Mouse (Mus musculus) liver (tissue): ENCODE results near the gene Olfr51.
"Not testable (repeated sequence)": the region's sequence is repeated elsewhere in the genome, so short reads cannot be mapped to it uniquely, and the experiment has no call there.

Source experiments
- DNase-seq: peaks from one replicate; pipeline ENCODE4 v3.0.0-alpha.2; 2020; ENCODE audit warnings: mixed read lengths

The Olfr51 gene

DNA sequence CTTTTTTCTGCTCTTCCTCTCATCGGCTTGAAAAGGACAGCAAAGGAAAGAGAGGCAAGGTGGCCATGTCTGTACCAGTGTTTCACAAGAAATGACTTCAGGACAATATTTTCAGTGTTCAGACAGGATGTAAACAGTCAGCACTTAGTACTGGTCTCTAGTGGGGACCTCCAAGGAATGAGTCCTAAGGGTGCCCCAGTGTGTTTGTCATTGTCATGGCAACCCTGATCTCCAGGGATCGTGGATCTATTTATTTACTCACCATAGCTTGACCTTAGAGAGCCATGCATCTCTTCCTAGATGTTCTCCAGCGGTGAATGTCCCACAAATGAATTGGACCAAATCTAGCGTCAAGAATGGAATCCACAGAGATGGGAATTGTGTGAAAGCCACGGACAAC, at the start of gene Olfr51:
TSS of gene Olfr51 (plus strand) at position 301 of the 400 bp plus-strand sequence.
- no peak for DNase-seq

DNA sequence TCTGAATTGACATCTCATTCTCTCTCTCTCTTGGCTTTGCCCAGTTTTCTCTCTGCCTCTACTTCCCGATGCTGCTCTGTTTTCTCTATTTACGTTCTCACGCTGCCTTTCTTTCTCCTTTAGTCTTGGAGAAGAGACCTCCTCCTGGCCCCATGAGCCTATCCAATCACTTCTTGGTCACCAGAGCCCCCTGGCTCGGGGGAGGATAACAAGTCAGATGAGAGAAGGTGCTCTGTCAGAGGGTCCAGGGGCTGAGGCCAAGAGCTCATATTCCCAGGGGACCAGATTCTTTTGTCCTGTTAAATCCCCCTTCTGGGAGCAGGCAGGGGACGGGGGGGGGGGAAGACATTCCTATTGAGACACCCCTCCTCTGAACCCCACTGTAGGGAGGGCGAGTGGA, 49.7 kb upstream of the Olfr51 start, which contains the start of gene Prop1:
TSS of gene Prop1 (minus strand) at position 101 of the 400 bp plus-strand sequence.
- no peak for DNase-seq

DNA sequence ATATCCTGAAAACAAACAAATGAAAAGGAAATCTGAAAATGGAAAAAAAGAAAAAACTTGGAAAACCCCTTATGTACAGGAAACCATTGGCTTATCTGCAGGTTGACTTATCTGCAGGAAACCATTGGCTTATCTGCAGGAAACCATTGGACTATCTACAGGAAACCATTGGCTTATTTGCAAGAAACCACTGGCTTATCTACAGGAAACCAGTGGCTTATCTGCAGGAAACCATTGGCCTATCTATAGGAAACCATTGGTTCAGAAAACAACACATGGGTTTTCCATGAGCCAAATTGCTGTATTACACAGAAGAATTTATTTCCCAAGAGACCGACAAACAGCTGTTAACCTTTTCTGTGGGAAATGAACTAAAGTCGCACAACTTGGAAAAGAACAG, 38.5 kb upstream of the Olfr51 start:
- DNase-seq = no peak

DNA sequence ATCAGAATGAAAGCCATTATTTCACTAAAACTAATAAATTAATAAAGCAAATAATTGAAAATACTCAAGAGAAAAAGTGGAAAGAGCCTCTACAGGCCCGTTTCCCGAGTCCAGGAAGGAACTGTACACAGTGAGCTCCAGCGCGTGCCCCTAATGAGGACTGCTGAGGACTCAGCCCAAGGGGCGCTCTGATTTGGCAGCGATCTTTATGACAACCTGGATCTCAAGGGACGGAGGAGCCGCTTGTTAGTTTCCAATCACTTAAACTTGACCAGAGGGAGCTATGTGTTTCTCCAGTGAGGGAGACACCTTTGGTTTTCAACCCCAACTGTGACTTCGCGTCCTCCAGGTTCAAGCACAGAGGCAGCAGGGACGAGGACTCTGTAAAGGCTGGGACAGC, 37.2 kb upstream of the Olfr51 start, which contains the start of gene Olfr1378:
TSS of gene Olfr1378 (plus strand) at position 301 of the 400 bp plus-strand sequence.
- DNase-seq = no peak

DNA sequence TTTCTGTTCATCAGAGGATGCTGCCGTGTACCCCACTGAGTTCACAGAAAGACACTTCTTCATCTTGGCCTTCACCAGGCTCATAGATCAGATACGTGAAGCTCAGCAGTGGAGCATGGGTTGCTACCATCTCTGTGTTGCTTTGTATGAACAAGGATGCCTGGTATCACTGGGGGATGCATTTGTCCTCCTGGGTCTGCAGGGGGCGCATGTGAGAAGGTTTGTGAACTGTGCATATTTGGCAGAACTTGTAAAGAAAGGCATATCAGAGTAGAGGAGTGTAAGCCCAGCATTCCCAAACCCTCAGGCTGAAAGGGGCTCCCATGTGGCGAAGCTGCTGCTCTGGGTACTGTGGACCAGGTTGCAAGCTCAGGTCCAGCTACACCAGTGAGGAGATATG, 26.2 kb upstream of the Olfr51 start:
- peak; percentile 17 for DNase-seq

DNA sequence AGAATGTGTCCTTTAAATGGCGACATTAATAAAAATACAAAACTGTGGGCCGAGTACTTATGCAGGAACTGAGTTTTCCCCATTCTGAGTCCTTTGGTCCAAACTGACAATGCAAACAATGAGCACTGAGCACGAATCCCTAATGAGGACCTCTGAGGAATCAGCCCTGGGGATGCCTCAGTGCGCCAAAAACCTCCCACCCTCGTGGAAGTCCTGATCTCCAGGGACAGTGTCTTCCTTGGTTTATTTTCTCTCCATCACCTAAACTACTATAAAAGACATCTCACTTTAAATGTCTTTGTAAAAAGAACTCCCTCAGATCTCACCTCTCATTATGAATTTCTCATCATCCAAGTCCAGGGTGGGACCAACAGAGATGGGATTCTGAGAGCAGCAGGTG, 21.7 kb upstream of the Olfr51 start, which contains the start of gene Olfr1377:
TSS of gene Olfr1377 (plus strand) at position 301 of the 400 bp plus-strand sequence.
- no peak for DNase-seq

DNA sequence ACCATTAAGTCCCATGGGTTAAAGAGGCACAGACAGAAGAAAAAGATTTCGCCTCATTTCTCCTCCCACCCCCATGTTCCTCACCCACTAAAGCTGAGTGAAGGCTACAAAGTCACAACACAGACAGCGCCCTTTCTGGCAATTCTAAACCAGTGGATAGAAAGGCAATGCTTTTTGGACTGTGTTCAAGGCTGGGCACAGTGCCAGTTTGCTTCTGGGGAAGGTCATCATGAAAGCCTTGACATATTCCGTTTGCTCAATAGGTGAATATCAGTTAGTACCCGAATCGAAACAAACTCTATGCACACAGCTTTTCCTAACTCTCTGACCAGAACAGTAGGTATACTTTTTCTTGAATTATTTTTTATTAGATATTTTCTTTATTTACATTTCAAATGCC, 8.4 kb downstream of the Olfr51 start:
- DNase-seq = peak; percentile 15

DNA sequence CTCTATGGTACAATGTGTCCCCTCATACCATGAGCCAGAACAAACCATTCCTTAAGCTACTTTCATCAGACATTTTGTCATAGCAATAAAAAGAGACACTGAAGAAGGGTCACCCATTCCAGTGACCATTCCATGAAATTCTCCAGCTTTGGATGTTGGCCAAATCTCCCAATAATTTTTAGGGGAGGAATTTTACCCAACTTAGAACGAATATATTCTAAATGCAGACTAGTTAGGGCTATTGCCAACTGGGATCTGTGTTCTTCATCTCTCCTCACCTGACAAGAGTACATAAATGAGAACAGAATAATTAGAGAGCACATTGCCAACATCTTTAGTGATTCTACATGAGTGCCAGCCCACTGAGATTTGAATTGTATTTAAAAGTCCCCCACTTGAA, 10.5 kb downstream of the Olfr51 start, which contains the start of gene Olfr54:
TSS of gene Olfr54 (plus strand) at position 301 of the 400 bp plus-strand sequence.
- DNase-seq = no peak

DNA sequence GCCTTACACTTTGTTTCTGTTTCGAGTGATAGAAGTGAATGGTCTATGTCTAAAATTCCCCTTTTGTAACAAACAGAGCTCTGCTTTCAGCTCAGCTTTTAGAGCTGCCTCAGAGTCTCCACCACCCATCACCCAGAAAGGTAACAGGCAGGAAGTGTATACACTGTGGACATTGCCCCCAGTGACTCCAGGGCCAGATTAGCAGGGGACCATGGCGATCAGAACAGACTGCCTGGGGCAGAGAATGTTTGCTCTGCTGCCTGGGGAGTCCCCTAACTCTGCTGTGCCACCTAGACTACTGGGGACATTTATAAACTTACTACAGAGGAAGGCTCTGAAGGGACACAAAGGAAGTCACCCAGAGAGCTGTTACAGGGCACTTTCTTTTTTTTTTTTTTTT, 12.9 kb downstream of the Olfr51 start:
- DNase-seq = peak; percentile 35

DNA sequence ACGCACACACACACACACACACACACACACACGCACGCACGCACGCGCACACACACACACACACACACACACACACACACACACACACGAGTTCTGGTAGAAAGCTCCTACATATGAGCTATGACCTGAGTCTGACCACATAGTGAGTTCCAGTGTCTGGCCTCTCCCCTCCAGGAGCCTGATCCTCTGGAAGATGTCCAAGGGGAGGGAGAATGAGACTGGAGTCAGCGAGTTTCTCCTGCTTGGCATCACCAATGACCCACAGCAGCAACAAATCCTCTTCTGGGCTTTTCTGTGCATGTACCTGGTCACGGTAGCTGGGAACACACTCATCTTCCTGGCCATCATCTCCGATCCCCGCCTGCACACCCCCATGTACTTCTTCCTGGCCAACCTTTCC, 23.4 kb downstream of the Olfr51 start:
- not testable (repeated sequence) for DNase-seq

DNA sequence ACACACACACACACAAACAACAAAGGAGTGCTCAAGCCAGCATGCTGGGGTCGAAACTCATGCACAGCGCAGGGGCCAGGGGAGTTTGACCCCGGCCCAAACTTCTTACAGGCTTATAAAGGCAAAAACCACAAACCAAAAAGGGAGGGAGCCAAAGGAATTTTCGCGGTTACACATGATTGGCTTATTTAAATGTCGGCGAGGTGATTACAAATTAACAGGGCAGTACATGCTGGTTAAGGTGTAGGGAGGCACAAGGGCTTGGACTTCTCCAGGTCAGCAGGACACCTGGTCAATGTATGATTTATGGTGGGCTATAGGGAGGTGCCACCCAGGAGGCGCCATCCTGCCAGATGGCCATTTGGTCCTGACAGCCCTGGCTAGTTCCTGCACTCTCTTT, 26.0 kb downstream of the Olfr51 start:
- not testable (repeated sequence) for DNase-seq

DNA sequence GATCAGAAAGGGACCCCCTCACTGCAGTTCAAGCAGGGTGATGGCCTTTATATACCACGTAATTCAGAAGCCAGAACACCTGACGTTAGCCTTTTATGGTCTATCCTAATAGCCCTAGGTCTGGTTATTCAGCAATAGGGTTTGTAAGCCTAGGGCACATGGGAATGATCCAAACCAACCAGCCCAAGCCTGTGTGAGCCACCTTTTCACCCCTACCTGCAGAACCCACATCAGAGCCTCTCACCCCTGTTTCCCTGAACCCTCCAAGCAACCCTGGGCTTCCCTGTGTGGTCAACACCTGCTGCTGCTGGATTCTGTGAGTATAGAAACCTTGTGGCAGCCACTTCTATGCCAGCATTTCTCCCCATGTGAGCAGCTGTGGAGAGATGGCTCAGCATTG, 26.8 kb downstream of the Olfr51 start:
- no peak for DNase-seq

DNA sequence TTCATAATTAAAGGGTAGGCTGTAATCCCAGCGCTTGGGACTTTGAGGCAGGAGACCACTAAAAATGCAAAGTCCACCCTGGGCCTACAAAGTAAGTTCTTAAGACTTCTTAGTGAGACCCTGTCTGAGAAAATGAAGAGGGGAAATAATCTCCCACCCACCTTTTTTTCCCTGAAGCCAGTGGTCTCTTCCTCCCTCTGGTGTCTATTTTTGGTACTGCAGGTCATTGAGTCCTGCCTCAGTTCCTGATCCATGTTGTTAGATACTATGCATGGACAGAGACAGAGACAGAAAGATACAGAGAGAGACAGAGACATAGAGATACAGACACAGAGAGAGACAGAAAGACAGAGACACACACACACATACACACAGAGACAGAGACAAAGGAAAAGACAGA, 29.5 kb downstream of the Olfr51 start:
- no peak for DNase-seq

DNA sequence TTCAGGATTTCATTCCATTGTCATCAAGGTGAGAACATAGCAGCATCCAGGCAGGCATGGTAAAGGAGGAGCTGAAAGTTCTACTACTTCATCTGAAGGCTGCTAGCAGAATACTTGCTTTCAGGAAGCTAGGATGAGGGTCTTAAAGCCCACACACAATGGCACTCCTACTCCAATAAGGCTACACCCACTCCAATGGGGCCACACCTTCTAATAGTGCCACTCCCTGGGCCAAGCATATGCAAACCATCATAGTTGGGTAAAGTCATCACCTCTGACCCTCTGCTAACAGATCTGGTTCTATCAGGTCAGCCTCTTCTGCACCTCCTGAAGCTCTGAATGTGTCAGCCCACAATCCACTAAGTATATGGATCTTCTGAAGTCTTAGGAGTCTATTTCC, 30.7 kb downstream of the Olfr51 start:
- DNase-seq = not testable (repeated sequence)

DNA sequence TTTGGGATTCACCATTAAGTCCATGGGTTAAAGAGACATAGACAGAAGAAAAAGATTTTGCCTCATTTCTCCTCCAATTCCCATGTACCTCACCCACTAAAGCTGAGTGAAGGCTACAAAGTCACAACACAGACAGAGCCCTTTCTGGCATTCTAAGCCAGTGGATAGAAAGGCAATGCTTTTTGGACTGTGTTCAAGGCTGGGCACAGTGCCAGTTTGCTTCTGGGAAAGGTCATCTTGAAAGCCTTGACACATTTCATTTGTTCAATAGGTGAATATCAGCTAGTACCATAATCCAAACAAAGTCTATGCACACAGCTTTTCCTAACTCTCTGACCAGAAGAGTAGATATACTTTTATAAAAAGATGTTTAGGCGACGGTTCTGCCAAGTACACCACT, 32.6 kb downstream of the Olfr51 start:
- no peak for DNase-seq

DNA sequence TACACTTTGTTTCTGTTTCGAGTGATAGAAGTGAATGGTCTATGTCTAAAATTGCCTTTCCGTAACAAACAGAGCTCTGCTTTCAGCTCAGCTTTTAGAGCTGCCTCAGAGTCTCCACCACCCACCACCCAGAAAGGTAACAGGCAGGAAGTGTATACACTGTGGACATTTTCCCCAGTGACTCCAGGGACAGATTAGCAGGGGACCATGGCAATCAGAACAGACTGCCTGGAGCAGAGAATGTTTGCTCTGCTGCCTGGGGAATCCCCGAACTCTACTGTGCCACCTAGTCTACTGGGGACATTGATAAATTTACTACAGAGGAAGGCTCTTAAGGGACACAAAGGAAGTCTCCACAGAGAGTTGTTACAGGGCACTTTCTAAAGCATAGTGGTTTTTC, 41.4 kb downstream of the Olfr51 start:
- DNase-seq = not testable (repeated sequence)

DNA sequence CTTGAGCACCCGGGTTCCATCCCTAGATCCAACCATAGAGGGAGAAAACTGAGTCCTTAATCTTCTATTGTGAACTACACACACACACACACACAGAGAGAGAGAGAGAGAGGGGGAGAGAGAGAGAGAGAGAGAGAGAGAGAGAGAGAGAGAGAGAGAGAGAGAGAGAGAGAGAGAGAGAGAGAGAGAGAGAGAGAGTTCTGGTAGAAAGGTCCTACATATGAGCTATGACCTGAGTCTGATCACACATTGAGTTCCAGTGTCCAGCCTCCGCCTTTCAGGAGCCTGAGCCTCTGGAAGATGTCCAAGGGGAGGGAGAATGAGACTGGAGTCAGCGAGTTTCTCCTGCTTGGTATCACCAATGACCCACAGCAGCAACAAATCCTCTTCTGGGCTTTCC, 44.4 kb downstream of the Olfr51 start, which contains the start of gene Olfr1375:
TSS of gene Olfr1375 (plus strand) at position 301 of the 400 bp plus-strand sequence.
- not testable (repeated sequence) for DNase-seq

DNA sequence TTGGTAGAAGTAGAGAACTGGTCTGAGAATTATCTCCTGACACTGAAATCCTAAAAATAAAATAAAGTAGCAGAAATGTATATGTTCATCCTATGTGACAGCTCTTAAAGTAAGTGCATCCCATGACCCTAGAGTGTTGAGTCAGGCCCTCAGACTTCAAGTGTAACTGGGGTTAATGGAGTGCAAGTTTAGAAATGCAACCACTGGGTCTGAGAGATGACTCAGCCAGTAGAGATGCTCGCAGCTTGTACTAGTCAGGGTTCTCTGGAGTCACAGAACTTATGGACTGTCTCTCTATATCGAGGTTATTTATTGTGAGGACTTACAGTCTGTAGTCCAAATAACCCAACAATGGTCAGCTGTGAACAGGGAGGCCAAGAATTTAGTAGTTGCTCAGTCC, 48.3 kb downstream of the Olfr51 start:
- DNase-seq = no peak

DNA sequence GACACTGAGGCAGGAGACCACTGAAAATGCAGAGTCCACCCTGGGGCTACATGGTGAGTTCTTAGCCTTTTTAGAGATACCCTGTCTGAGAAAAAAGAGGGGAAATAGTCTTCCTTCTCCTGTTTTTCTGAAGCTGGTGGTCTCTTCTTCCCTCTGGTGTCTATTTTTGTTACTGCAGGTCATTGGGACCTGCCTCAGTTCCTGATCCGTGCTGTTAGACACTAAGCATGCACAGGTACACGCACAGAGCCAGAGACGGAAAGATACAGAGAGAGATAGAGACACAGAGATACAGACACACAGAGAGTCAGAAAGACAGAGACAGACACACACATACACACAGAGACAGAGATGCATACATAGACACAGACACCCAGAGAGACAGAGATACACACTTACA, 49.8 kb downstream of the Olfr51 start:
- no peak for DNase-seq

DNA sequence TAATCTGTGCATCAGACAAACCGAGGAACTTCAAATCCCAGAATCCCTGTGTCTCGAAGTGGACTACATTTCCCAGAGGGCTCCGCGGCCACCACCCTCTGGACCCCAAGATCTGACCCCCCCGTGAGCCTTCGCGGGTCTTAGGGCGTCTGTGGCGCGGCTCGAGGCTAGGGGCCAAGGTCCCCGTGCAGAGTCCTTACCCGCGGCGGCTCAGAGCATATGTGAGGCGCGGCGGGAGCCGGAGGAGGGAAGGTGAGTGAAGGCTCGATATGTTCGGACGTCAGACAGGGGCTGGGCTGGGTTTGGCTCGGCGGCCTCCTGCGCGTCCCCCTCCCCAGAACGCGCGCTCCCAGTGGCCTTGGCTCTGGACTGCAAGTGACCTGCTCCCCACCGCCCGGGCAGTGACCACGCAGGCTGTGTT, 55.8 kb downstream of the Olfr51 start, which contains the start of gene Zfp354a:
TSS of gene Zfp354a (plus strand) at position 107 of the 421 bp plus-strand sequence.
- peak; percentile 50 for DNase-seq
